Mouse (Mus musculus) E14TG2a.4 (cell line): ENCODE measurements around the gene Fitm1.

Experiments
- CTCF ChIP-seq: conservative IDR thresholded peaks from 2 replicates; pipeline ENCODE4 v1.5.1; 2014; ENCODE audit warnings: low read length
- NANOG ChIP-seq: IDR thresholded peaks from 2 replicates; pipeline ENCODE4 v1.6.1; 2014; ENCODE audit warnings: borderline replicate concordance, low read length, mixed read lengths
- POU5F1 ChIP-seq: IDR thresholded peaks from 2 replicates; pipeline ENCODE4 v1.6.1; 2014; ENCODE audit warnings: low read length, borderline replicate concordance

DNA sequence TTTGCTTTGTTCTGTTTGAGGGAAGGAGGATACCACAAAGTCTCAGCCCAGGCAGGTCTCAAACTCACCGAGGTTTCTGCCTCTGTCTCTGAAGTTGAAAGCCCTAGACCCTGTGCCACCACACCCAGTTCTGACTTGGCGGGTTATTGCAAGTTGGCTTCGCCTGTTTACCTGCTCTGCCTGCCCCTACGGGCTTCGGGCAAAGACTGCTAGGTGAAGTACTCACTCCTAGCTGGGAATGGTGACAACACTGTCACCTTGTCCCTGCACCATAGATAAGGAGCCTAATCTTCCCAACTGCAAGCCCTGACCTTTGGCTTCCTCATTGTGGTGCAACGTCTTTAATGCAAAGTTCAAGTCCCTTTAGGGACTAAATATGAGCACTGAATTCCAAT, 10.1 kb downstream of the Fitm1 start:
- TF ChIP-seq CTCF, result no peak
- no peak for TF ChIP-seq POU5F1
- TF ChIP-seq NANOG, result no peak
